Mouse (Mus musculus) thymus, adult 2 months (tissue): ENCODE results near the gene Olfr1366. TPM values are rescaled to one million over a fixed set of nuclear protein-coding genes. Genes with fewer than 3 reads are reported as not detected.

Source experiments
- DNase-seq: peaks from one replicate; pipeline ENCODE4 v3.0.0; 2021
- H3K27ac ChIP-seq: fragments of 200-500 bp; 2 replicates; pipeline ENCODE4 v1.5.1; 2012; ENCODE audit warnings: low read length, control low read depth; ENCODE audit not compliant: control insufficient read depth, insufficient read depth
- H3K27me3 ChIP-seq: fragments of 200-500 bp; 2 replicates; pipeline ENCODE4 v1.6.1; 2012; ENCODE audit warnings: mild to moderate bottlenecking, low read length, moderate library complexity, mixed read lengths; ENCODE audit not compliant: control insufficient read depth, insufficient read depth
- H3K36me3 ChIP-seq: fragments of 200-500 bp; 2 replicates; pipeline ENCODE4 v1.6.1; 2012; ENCODE audit warnings: mild to moderate bottlenecking, low read length, moderate library complexity; ENCODE audit not compliant: control insufficient read depth, insufficient read depth
- H3K4me1 ChIP-seq: fragments of 200-500 bp; replicated peaks from 2 replicates; pipeline ENCODE4 v1.6.1; 2012; ENCODE audit warnings: low read length; ENCODE audit not compliant: control insufficient read depth, insufficient read depth
- H3K4me3 ChIP-seq: fragments of 200-500 bp; 2 replicates; pipeline ENCODE4 v1.5.1; 2012; ENCODE audit warnings: mild to moderate bottlenecking, low read length, control low read depth, moderate library complexity; ENCODE audit not compliant: control insufficient read depth, insufficient read depth
- CTCF ChIP-seq: fragments of 200-500 bp; IDR thresholded peaks from 2 replicates; pipeline ENCODE4 v1.5.1; 2012; ENCODE audit warnings: mild to moderate bottlenecking, control low read depth, low read length, moderate library complexity, borderline replicate concordance; ENCODE audit not compliant: control insufficient read depth, poor library complexity, insufficient read depth; ENCODE audit errors: extremely low read depth
- POLR2A ChIP-seq: fragments of 200-500 bp; IDR thresholded peaks from 2 replicates; pipeline ENCODE4 v1.6.1; 2012; ENCODE audit warnings: mild to moderate bottlenecking, low read length, control low read depth, moderate library complexity; ENCODE audit not compliant: control insufficient read depth, poor library complexity, insufficient read depth; ENCODE audit errors: extremely low read depth
- WGBS: fragments of 180-500 bp; shearing (Covaris S2); methylation state at CpG from one replicate; pipeline ENCODE4 v1.1.7; 2018; 5-methylcytosine and 5-hydroxymethylcytosine counted together
- polyA plus RNA-seq: library from polyadenylated mRNA; depleted of rRNA; stranded (reverse); fragments of >200 nt; gene quantifications from 2 replicates; pipeline ENCODE4 v1.2.3, GENCODE M21; 2012; rRNA removed

Gene Olfr1366
- polyA plus RNA-seq, result not detected in 2 replicates

DNA sequence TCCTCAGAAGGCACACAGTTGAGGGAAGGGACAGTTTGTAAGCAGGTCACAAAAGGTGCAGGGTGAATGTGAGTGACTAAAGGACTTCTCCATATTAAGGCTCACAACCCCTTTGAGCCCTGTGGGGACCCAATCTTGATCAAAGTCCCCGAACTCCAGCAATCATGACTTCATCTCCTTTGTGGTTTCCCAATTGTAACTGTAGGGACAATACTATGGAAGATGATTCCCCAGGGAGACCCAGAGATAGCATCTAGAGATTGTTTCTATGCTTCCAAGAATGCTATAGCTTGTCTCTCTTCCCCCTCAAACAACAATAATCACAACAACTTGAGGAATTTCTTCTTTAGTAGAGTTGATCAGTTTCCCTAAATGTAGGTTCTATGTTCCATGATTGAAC is at the start of gene Olfr1366:
TSS of gene Olfr1366 (minus strand) at position 101 of the 400 bp plus-strand sequence.
- no peak for DNase-seq
- 67% methylated on average over 1 of the region's 1 CpGs for WGBS
- no peaks in the 10 kb centered on the region for H3K36me3 ChIP-seq
- H3K4me3 ChIP-seq, result no peak within 1 kb of the TSS
- TF ChIP-seq POLR2A (no peak), CTCF (no peak)
- no peak within 1 kb of the TSS for H3K27ac ChIP-seq
- no peaks in the 10 kb centered on the region for H3K4me1 ChIP-seq
- no peaks in the 10 kb centered on the region for H3K27me3 ChIP-seq

GRCm38 (mm10) chr13:21591618-21592017 is 49.0 kb upstream of the Olfr1366 start:
- Histone ChIP-seq H3K4me1 (no peaks in the 10 kb centered on the region), H3K27ac (no peak overlapping the region), H3K27me3 (no peaks in the 10 kb centered on the region), H3K4me3 (no peak overlapping the region), H3K36me3 (no peaks in the 10 kb centered on the region)
- no peak for DNase-seq
- no peak for TF ChIP-seq POLR2A
- no peak for TF ChIP-seq CTCF
- WGBS, result 85% methylated on average over 2 of the region's 2 CpGs

- no peak for DNase-seq
- WGBS, result 93% methylated on average over 2 of the region's 2 CpGs
- H3K27me3 ChIP-seq, result no peaks in the 10 kb centered on the region
- H3K36me3 ChIP-seq, result no peaks in the 10 kb centered on the region
- TF ChIP-seq POLR2A (no peak), CTCF (no peak)
- no peak within 1 kb of the TSS for H3K4me3 ChIP-seq
- no peak within 1 kb of the TSS for H3K27ac ChIP-seq
- no peaks in the 10 kb centered on the region for H3K4me1 ChIP-seq
These were observed 39.1 kb upstream of the Olfr1366 start, which contains the start of gene Olfr1364 for GRCm38 (mm10) chr13:21581659-21582058. Gene Olfr1364, minus strand, starts transcription at chr13:21581759.

- Histone ChIP-seq H3K27me3 (no peaks in the 10 kb centered on the region), H3K4me1 (no peaks in the 10 kb centered on the region), H3K27ac (no peak within 1 kb of the TSS), H3K36me3 (no peaks in the 10 kb centered on the region), H3K4me3 (no peak within 1 kb of the TSS)
- WGBS, result 52% methylated on average over 1 of the region's 1 CpGs
- DNase-seq, result no peak
- TF ChIP-seq POLR2A (no peak), CTCF (no peak)
These were observed 17.2 kb upstream of the Olfr1366 start, which contains the start of gene Olfr1535 for GRCm38 (mm10) chr13:21559793-21560192. Gene Olfr1535, minus strand, starts transcription at chr13:21559893.

- DNase-seq, result no peak
- Histone ChIP-seq H3K4me3 (no peak overlapping the region), H3K4me1 (no peaks in the 10 kb centered on the region), H3K36me3 (no peaks in the 10 kb centered on the region), H3K27me3 (no peaks in the 10 kb centered on the region), H3K27ac (no peak overlapping the region)
- 62% methylated on average over 3 of the region's 3 CpGs for WGBS
- no peak for TF ChIP-seq POLR2A
- no peak for TF ChIP-seq CTCF
These were observed 8.0 kb upstream of the Olfr1366 start for GRCm38 (mm10) chr13:21550416-21551110.

DNA sequence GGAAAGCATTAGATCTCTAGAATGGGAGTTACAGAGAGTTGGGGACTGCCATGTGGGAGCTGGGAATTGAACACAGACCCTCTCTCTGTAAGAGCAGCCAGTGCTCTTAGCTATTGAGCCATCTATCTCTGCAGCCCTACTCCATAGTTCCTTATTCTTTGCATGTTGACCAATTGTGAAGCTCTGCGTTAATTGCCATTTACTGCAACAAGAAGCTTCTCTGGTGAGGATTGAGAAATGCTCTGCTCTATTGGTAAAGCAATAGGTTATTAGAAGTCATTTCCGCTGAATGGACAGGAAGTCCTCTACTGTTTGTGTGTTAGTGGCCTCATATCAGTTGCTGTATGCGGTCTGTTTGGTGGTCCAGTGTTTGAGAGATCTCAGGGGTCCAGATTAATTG is 6.9 kb upstream of the Olfr1366 start:
- no peak overlapping the region for H3K4me3 ChIP-seq
- no peaks in the 10 kb centered on the region for H3K27me3 ChIP-seq
- TF ChIP-seq CTCF (no peak), POLR2A (no peak)
- H3K4me1 ChIP-seq, result no peaks in the 10 kb centered on the region
- no peak overlapping the region for H3K27ac ChIP-seq
- 92% methylated on average over 3 of the region's 3 CpGs for WGBS
- DNase-seq, result no peak
- H3K36me3 ChIP-seq, result no peaks in the 10 kb centered on the region

GRCm38 (mm10) chr13:21530781-21531201 is 11.8 kb downstream of the Olfr1366 start, which contains the start of gene Zkscan8:
Gene Zkscan8, minus strand, starts transcription at chr13:21531120.
- under 1% methylated on average over 39 of the region's 39 CpGs for WGBS
- Histone ChIP-seq H3K36me3 (peaks cover 1% of the 10 kb centered on the region; the same call in 1 of the 2 replicates), H3K27ac (no peak within 1 kb of the TSS), H3K4me3 (peak within 1 kb of the TSS; percentile 62), H3K4me1 (peaks cover 2% of the 10 kb centered on the region; the same call in 1 of the 2 replicates), H3K27me3 (no peaks in the 10 kb centered on the region)
- TF ChIP-seq CTCF (no peak), POLR2A (no peak)
- DNase-seq, result peak; percentile 92
